Mouse (Mus musculus) adrenal gland, adult 2 months (tissue): ENCODE data around the gene Casp9. TPM values are rescaled to one million over a fixed set of nuclear protein-coding genes. Genes with fewer than 3 reads are reported as not detected.

Experiments used
- polyA plus RNA-seq: library from polyadenylated mRNA; depleted of rRNA; stranded (reverse); fragments of >200 nt; gene quantifications from 2 replicates; pipeline ENCODE4 v1.2.3, GENCODE M21; 2012; rRNA removed
- total RNA-seq, 2 experiments: library from RNA; stranded (reverse); gene quantifications; 2 replicates each; pipeline ENCODE4 v1.2.3; 2021

Gene Casp9
- total and polyA plus RNA-seq, 3 experiments: 18.2 to 22.0 (median 19.3) TPM

Other genes with a start within 250 kb of the Casp9 start
- 10 to 100 TPM in 1 of 2 experiments, 1 to 10 TPM in 1; 9.0 to 23.0 TPM for gene Fblim1, start 187.5 kb upstream of the Casp9 start, total RNA-seq
- 10.4 and 12.8 TPM in 2 replicates for gene Fblim1, start 187.5 kb upstream of the Casp9 start, polyA plus RNA-seq
- 1 to 10 TPM in 1 of 2 experiments, under 1 TPM in 1; 0.93 to 1.6 TPM for gene Tmem82, start 175.0 kb upstream of the Casp9 start, total RNA-seq
- 2.8 TPM in 2 replicates for gene Tmem82, start 175.0 kb upstream of the Casp9 start, polyA plus RNA-seq
- gene Slc25a34, start 169.8 kb upstream of the Casp9 start, total RNA-seq: 10 to 100 TPM in 1 of 2 experiments, 1 to 10 TPM in 1; 9.2 to 14.2 TPM
- gene Slc25a34, start 169.8 kb upstream of the Casp9 start, polyA plus RNA-seq: 4.3 and 5.7 TPM in 2 replicates
- 10 to 100 TPM; 47.8 to 73.2 TPM for gene Plekhm2, start 128.7 kb upstream of the Casp9 start, total RNA-seq
- 63.1 and 63.4 TPM in 2 replicates for gene Plekhm2, start 128.7 kb upstream of the Casp9 start, polyA plus RNA-seq
- gene Rsc1a1, start 108.0 kb upstream of the Casp9 start, total RNA-seq: not detected
- 4.3 and 6.8 TPM in 2 replicates for gene Rsc1a1, start 108.0 kb upstream of the Casp9 start, polyA plus RNA-seq
- gene Ddi2, start 70.2 kb upstream of the Casp9 start, total RNA-seq: 10 to 100 TPM; 38.5 to 78.4 TPM
- gene Ddi2, start 70.2 kb upstream of the Casp9 start, polyA plus RNA-seq: 16.8 and 22.1 TPM in 2 replicates
- gene Agmat, start 46.9 kb upstream of the Casp9 start, total RNA-seq: 10 to 100 TPM; 25.7 to 59.4 TPM
- 5.8 and 9.2 TPM in 2 replicates for gene Agmat, start 46.9 kb upstream of the Casp9 start, polyA plus RNA-seq
- 10 to 100 TPM; 21.3 to 29.6 TPM for gene Dnajc16, start 2.7 kb upstream of the Casp9 start, total RNA-seq
- gene Dnajc16, start 2.7 kb upstream of the Casp9 start, polyA plus RNA-seq: 13.2 and 14.4 TPM in 2 replicates
- gene Cela2a, start 32.5 kb downstream of the Casp9 start, total RNA-seq: not detected
- gene Cela2a, start 32.5 kb downstream of the Casp9 start, polyA plus RNA-seq: 0.25 and 0.59 TPM in 2 replicates
- not detected for gene Ctrc, start 52.7 kb downstream of the Casp9 start, total RNA-seq
- gene Ctrc, start 52.7 kb downstream of the Casp9 start, polyA plus RNA-seq: not detected in 2 replicates
- 10 to 100 TPM; 26.9 to 30.7 TPM for gene Efhd2, start 81.3 kb downstream of the Casp9 start, total RNA-seq
- gene Efhd2, start 81.3 kb downstream of the Casp9 start, polyA plus RNA-seq: 61.4 and 62.8 TPM in 2 replicates
- gene Fhad1, start 221.5 kb downstream of the Casp9 start, total RNA-seq: under 1 TPM; 0.43 to 0.79 TPM
- gene Fhad1, start 221.5 kb downstream of the Casp9 start, polyA plus RNA-seq: 0.13 and 0.16 TPM in 2 replicates